11 mouse cellular contexts compared by ENCODE assay signal in the genomic region with DNA sequence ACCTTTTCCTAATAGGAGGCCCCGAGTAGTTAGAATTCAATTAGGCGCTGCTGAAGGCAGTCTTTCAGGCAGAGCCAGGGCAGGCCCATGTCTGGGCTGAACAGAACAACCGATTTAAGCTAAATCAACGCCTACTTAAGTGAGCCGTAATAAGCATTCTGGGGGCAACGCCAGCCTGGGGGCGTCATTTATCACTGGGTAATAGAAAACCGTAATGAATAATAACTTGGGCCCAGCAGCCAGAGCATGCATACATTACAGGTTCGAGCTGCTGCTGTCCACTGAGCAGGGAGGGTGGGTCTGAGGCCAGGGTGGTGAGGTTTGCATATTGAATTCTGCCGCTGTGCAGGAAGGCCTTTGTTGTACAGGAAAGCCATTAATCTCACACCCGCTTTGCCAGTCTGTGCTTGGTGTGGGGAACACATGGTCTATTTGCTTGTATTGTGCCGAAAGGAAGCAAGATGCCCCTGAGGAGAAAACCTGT.
DNase-seq lines count a peak whose midpoint lies in the region; ATAC-seq and TF ChIP-seq lines count a peak whose summit lies in the region.
"Had no signal": no experiment of that assay in that cellular context is flagged by ENCODE, and none has a peak within 500 bp of the region (broad histone marks: within the 10 kb centered on the region; RNA-seq: fewer than 3 reads in every experiment).

No protein-coding gene starts in this region.

- no peak for TF ChIP-seq CTCF in testis, adult 2 months (IDR thresholded peaks at IDR 0.05; ENCODE audit: control insufficient read depth, insufficient read depth, insufficient replicate concordance, low read depth, low read length)
- TF ChIP-seq CTCF in lung, adult 2 months (IDR thresholded peaks at IDR 0.05; ENCODE audit: insufficient read depth, low read length), result no peak

- H3K9ac ChIP-seq in limb, embryonic 11.5 days (ENCODE audit: low read length), result no peak overlapping the region

- H3K27ac ChIP-seq in testis, adult 2 months (ENCODE audit: control insufficient read depth, insufficient read depth, low read depth, low read length), result no peak overlapping the region
- peak overlapping the region; percentile 17; the same call in 1 of the 2 replicates for H3K27ac ChIP-seq in limb, embryonic 11.5 days (replicated peaks; ENCODE audit: low read depth, low read length)

- intact Hi-C loops in heart, postnatal 14 days (cut with DNase I), result no loop called here

- no peaks in the 10 kb centered on the region for H3K36me3 ChIP-seq in testis, adult 2 months (ENCODE audit: control insufficient read depth, insufficient read depth, low read length)
- H3K36me3 ChIP-seq in limb, embryonic 11.5 days (ENCODE audit: control insufficient read depth, insufficient read depth, low read length), result no peaks in the 10 kb centered on the region

- DNase-seq in testis, postnatal 10 days (ENCODE audit: low spot score), result no peak
- peak; percentile 8 for DNase-seq in kidney, adult 18-20 months
- DNase-seq in limb, embryonic 11.5 days (ENCODE audit: low spot score), result peak; percentile 70
- DNase-seq in adrenal gland, adult 18-20 months (ENCODE audit: low spot score in 2 of 2), result no peak
- DNase-seq in lung, adult 2 months, result no peak
- DNase-seq in lung, postnatal 25 days (ENCODE audit: low spot score), result no peak
- no peak for DNase-seq in heart, postnatal 14 days
- DNase-seq: adrenal gland, postnatal 25 days; heart, postnatal 36 days had no signal

- peak overlapping the region; percentile 11; the same call in 1 of the 2 replicates for H3K4me3 ChIP-seq in testis, adult 2 months (ENCODE audit: control insufficient read depth, low read depth, low read length)
- H3K4me3 ChIP-seq in limb, embryonic 11.5 days (ENCODE audit: low read depth, low read length), result no peak overlapping the region
- no peak overlapping the region for H3K4me3 ChIP-seq in lung, adult 2 months (replicated peaks; ENCODE audit: extremely low read depth, low read depth, low read length)

- no peaks in the 10 kb centered on the region for H3K27me3 ChIP-seq in testis, adult 2 months (ENCODE audit: control insufficient read depth, insufficient read depth, low read length)
- no peaks in the 10 kb centered on the region for H3K27me3 ChIP-seq in limb, embryonic 11.5 days (ENCODE audit: control insufficient read depth, insufficient read depth, low read length)

- H3K4me1 ChIP-seq in testis, adult 2 months (ENCODE audit: control insufficient read depth, insufficient read depth, low read length), result no peaks in the 10 kb centered on the region
- peaks cover 14% of the 10 kb centered on the region for H3K4me1 ChIP-seq in limb, embryonic 11.5 days (ENCODE audit: control insufficient read depth, insufficient read depth, low read length)
- H3K4me1 ChIP-seq in lung, adult 2 months (ENCODE audit: control insufficient read depth, insufficient read depth, low read length), result no peaks in the 10 kb centered on the region

- no peak for TF ChIP-seq POLR2A in testis, adult 2 months (IDR thresholded peaks at IDR 0.05; ENCODE audit: control insufficient read depth, low read depth, low read length)
- no peak for TF ChIP-seq POLR2A in lung, adult 2 months (IDR thresholded peaks at IDR 0.05; ENCODE audit: borderline replicate concordance, extremely low read depth, low read depth, low read length)

- H3K9me3 ChIP-seq in limb, embryonic 11.5 days (ENCODE audit: control insufficient read depth, low read length), result no peaks in the 10 kb centered on the region

- no peak overlapping the region for H3K4me2 ChIP-seq in limb, embryonic 11.5 days (ENCODE audit: low read depth, severe bottlenecking)

- 0 out of 2 replicates have a peak, but pooled peaks have one; percentile 44 for ATAC-seq in limb, embryonic 11.5 days (ENCODE audit: insufficient number of reproducible peaks, low FRiP score, low TSS enrichment, low read depth)
- ATAC-seq: CD4-positive, CD25-positive, alpha-beta regulatory T cell, adult 4 months had no signal

- 15% methylated on average over 12 of the region's 12 CpGs for WGBS in limb, embryonic 11.5 days
- WGBS in lung, adult 2 months, result 56% methylated on average over 12 of the region's 12 CpGs

Comparison
In these comparisons a context has a peak if more than half of its experiments do, and no peak if none do; other contexts are left out.
1. DNase-seq: peak in kidney, adult 18-20 months (single experiment) and limb, embryonic 11.5 days (single experiment); none in testis, postnatal 10 days (single experiment), adrenal gland, adult 18-20 months (0 of 2), lung, adult 2 months (single experiment), lung, postnatal 25 days (single experiment) and heart, postnatal 14 days (0 of 2).